Mouse (Mus musculus): ENCODE measurements around the gene Ndn. TPM values are rescaled to one million over a fixed set of nuclear protein-coding genes. Genes with fewer than 3 reads are reported as not detected.
A peak's percentile ranks its signal among the peaks of the same experiment; 100 is the strongest.

Ndn gene
- polyA plus RNA-seq, 2 experiments, result 2.2 to 4.2 TPM

DNA sequence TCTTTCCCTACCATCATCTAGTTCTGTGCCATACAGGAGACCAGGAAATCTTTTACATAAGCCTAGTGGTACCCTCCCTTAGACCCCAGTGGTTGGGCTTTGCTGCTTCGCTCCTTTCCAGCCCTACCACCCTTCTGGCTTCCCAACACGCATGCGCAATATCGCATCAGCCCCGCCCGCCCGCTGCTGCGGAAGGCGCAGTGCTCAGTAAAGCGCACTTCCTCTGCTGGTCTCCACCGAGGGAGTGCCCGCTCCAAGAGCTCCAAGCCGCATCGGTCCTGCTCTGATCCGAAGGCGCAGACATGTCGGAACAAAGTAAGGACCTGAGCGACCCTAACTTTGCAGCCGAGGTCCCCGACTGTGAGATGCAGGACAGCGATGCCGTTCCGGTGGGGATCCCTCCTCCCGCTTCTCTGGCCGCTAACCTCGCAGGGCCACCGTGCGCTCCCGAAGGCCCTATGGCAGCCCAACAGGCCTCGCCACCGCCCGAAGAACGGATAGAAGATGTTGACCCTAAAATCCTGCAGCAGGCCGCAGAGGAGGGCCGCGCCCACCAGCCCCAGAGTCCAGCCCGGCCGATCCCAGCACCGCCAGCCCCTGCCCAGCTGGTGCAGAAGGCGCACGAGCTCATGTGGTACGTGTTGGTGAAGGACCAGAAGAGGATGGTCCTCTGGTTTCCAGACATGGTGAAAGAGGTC lies 1.9 kb downstream of the Ndn start:
- TF ChIP-seq CTCF (IDR thresholded peaks at IDR 0.05; ENCODE audit: low read depth) (no peak), EP300 (IDR thresholded peaks at IDR 0.05; ENCODE audit: low read depth) (no peak)
- no peak overlapping the region for H3K9ac ChIP-seq (replicated peaks)
- DNase-seq (ENCODE audit: low read depth in 3 of 3, low spot score in 3 of 3), result no peak
- peak overlapping the region; percentile 18 to 49; a peak in 3 of 4 replicates for H3K4me3 ChIP-seq (ENCODE audit: insufficient read depth in 1 of 2, low read depth in 2 of 2, low read length in 2 of 2)
- peak overlapping the region; percentile 32; the same call in 1 of the 2 replicates for H3K4me2 ChIP-seq (ENCODE audit: low read depth)
- H3K4me1 ChIP-seq (replicated peaks; ENCODE audit: control insufficient read depth in 2 of 2, insufficient read depth in 2 of 2, low read length in 1 of 2), result no peaks in the 10 kb centered on the region
- ATAC-seq (ENCODE audit: insufficient read depth), result no peak
- H3K36me3 ChIP-seq (replicated peaks; ENCODE audit: control insufficient read depth, insufficient read depth, low read depth), result no peaks in the 10 kb centered on the region
- WGBS (ENCODE audit: insufficient replicate concordance), result 12% methylated on average over 42 of the region's 42 CpGs
- no peak overlapping the region for H3K27ac ChIP-seq
- no peaks in the 10 kb centered on the region for H3K27me3 ChIP-seq (ENCODE audit: control insufficient read depth, insufficient read depth, low read length)
- no peaks in the 10 kb centered on the region for H3K9me3 ChIP-seq (ENCODE audit: control insufficient read depth, low read length)

DNA sequence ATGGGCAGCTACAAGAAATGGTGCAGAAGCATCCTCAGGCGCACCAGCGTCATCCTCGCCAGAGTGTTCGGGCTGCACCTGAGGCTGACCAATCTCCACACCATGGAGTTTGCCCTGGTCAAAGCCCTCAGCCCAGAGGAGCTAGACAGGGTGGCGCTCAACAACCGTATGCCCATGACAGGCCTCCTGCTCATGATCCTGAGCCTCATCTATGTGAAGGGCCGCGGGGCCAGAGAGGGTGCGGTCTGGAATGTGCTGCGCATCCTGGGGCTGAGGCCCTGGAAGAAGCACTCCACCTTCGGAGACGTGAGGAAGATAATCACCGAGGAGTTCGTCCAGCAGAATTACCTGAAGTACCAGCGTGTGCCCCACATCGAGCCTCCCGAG lies 2.4 kb downstream of the Ndn start:
- WGBS (ENCODE audit: insufficient replicate concordance), result 32% methylated on average over 17 of the region's 17 CpGs
- no peak overlapping the region for H3K9ac ChIP-seq (replicated peaks)
- no peaks in the 10 kb centered on the region for H3K4me1 ChIP-seq (replicated peaks; ENCODE audit: control insufficient read depth in 2 of 2, insufficient read depth in 2 of 2, low read length in 1 of 2)
- no peaks in the 10 kb centered on the region for H3K9me3 ChIP-seq (ENCODE audit: control insufficient read depth, low read length)
- no peaks in the 10 kb centered on the region for H3K27me3 ChIP-seq (ENCODE audit: control insufficient read depth, insufficient read depth, low read length)
- H3K4me2 ChIP-seq (ENCODE audit: low read depth), result peak overlapping the region; percentile 32; the same call in 1 of the 2 replicates
- TF ChIP-seq CTCF (IDR thresholded peaks at IDR 0.05; ENCODE audit: low read depth) (no peak), EP300 (IDR thresholded peaks at IDR 0.05; ENCODE audit: low read depth) (no peak)
- DNase-seq (ENCODE audit: low read depth in 3 of 3, low spot score in 3 of 3) (no peak), ATAC-seq (ENCODE audit: insufficient read depth) (no peak)
- H3K4me3 ChIP-seq (ENCODE audit: insufficient read depth in 1 of 2, low read depth in 2 of 2, low read length in 2 of 2), result peak overlapping the region in 1 of 2 experiments; percentile 49; a peak in 1 of 4 replicates
- no peaks in the 10 kb centered on the region for H3K36me3 ChIP-seq (replicated peaks; ENCODE audit: control insufficient read depth, insufficient read depth, low read depth)
- no peak overlapping the region for H3K27ac ChIP-seq

DNA sequence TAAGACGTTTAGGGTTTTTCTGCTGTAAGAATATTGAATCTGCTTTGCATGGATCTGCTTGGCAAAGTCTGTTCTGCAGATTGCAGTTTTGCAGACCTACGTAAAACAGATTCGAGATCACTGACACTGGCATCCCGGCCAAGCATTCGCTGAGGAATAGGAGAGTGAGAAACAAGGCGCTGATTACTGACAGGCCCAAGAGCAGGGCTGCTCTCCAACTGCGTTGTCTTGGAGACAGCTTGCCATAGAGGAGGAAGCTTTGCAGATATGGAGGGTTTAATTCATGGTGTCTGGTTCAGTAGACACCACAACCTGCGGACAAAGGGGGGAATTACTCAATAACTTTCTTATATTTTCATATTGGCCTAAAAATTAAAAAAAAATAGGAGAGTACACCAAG lies 4.9 kb downstream of the Ndn start:
- DNase-seq (ENCODE audit: low read depth in 3 of 3, low spot score in 3 of 3), result no peak
- Histone ChIP-seq H3K27me3 (ENCODE audit: control insufficient read depth, insufficient read depth, low read length) (no peaks in the 10 kb centered on the region), H3K36me3 (replicated peaks; ENCODE audit: control insufficient read depth, insufficient read depth, low read depth) (no peaks in the 10 kb centered on the region), H3K4me3 (ENCODE audit: insufficient read depth in 1 of 2, low read depth in 2 of 2, low read length in 2 of 2) (no peak overlapping the region), H3K9me3 (ENCODE audit: control insufficient read depth, low read length) (no peaks in the 10 kb centered on the region), H3K4me2 (ENCODE audit: low read depth) (no peak overlapping the region), H3K27ac (no peak overlapping the region), H3K9ac (replicated peaks) (no peak overlapping the region), H3K4me1 (replicated peaks; ENCODE audit: control insufficient read depth in 2 of 2, insufficient read depth in 2 of 2, low read length in 1 of 2) (no peaks in the 10 kb centered on the region)
- 42% methylated on average over 8 of the region's 8 CpGs for WGBS (ENCODE audit: insufficient replicate concordance)
- ATAC-seq (ENCODE audit: insufficient read depth), result no peak
- no peak for TF ChIP-seq CTCF (IDR thresholded peaks at IDR 0.05; ENCODE audit: low read depth)
- no peak for TF ChIP-seq EP300 (IDR thresholded peaks at IDR 0.05; ENCODE audit: low read depth)

DNA sequence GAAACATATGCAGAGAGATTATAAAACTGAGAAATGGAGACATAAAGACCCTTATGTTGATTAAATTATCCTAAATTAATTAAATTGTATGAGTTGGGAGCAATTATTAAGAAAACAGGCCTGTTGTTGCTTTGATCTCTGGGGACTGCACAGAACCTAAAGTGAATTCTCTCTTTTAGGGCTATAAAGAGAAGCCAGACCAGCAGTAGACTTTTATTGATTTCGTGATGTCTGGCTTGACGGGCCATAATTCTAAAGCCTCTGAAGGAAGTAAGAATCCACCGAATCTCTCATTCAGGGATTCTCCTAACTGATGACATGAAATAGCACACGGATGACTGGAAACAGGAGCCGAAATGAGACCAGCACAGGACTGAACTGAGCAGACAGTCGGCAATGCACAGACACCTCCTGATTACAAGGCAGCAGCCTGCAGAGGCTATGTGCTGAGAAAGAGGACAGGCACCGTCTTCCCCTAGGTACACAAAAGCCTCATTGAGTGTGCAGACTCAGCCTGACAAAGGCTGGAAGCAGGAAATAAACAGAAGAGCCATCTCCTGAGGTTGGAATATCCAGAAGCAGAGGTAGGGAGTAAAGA lies 18.8 kb downstream of the Ndn start:
- Histone ChIP-seq H3K4me1 (replicated peaks; ENCODE audit: control insufficient read depth in 2 of 2, insufficient read depth in 2 of 2, low read length in 1 of 2) (no peaks in the 10 kb centered on the region), H3K9me3 (ENCODE audit: control insufficient read depth, low read length) (no peaks in the 10 kb centered on the region), H3K27me3 (ENCODE audit: control insufficient read depth, insufficient read depth, low read length) (no peaks in the 10 kb centered on the region), H3K4me3 (ENCODE audit: insufficient read depth in 1 of 2, low read depth in 2 of 2, low read length in 2 of 2) (no peak overlapping the region), H3K9ac (replicated peaks) (no peak overlapping the region), H3K27ac (no peak overlapping the region), H3K4me2 (ENCODE audit: low read depth) (no peak overlapping the region), H3K36me3 (replicated peaks; ENCODE audit: control insufficient read depth, insufficient read depth, low read depth) (no peaks in the 10 kb centered on the region)
- no peak for TF ChIP-seq CTCF (IDR thresholded peaks at IDR 0.05; ENCODE audit: low read depth)
- TF ChIP-seq EP300 (IDR thresholded peaks at IDR 0.05; ENCODE audit: low read depth), result no peak
- no peak for ATAC-seq (ENCODE audit: insufficient read depth)
- no peak for DNase-seq (ENCODE audit: low read depth in 3 of 3, low spot score in 3 of 3)
- WGBS (ENCODE audit: insufficient replicate concordance), result 51% methylated on average over 7 of the region's 7 CpGs

DNA sequence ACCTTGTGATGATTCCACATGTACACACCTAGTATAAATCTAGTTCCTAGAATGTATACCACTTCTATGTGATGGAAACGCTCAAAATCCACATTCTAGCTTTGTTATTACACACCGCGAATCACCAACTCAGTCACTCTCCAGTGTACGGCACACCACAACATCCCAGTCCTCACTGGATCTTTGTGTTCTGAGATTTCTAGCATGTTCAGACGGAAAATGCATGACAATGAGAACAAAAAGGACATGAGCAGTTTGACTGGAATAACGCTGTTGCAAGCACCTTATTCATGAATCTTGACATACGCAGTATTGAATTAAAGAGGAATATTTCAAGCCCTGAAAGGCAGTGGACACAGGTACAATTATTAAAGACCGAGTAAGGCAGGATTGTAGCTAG lies 20.4 kb downstream of the Ndn start:
- DNase-seq (ENCODE audit: low read depth in 3 of 3, low spot score in 3 of 3) (no peak), ATAC-seq (ENCODE audit: insufficient read depth) (no peak)
- no peak overlapping the region for H3K4me2 ChIP-seq (ENCODE audit: low read depth)
- TF ChIP-seq CTCF (IDR thresholded peaks at IDR 0.05; ENCODE audit: low read depth) (no peak), EP300 (IDR thresholded peaks at IDR 0.05; ENCODE audit: low read depth) (no peak)
- H3K27ac ChIP-seq, result no peak overlapping the region
- H3K4me1 ChIP-seq (replicated peaks; ENCODE audit: control insufficient read depth in 2 of 2, insufficient read depth in 2 of 2, low read length in 1 of 2), result no peaks in the 10 kb centered on the region
- no peak overlapping the region for H3K4me3 ChIP-seq (ENCODE audit: insufficient read depth in 1 of 2, low read depth in 2 of 2, low read length in 2 of 2)
- WGBS (ENCODE audit: insufficient replicate concordance), result 57% methylated on average over 8 of the region's 8 CpGs
- H3K9ac ChIP-seq (replicated peaks), result no peak overlapping the region
- no peaks in the 10 kb centered on the region for H3K36me3 ChIP-seq (replicated peaks; ENCODE audit: control insufficient read depth, insufficient read depth, low read depth)
- H3K9me3 ChIP-seq (ENCODE audit: control insufficient read depth, low read length), result no peaks in the 10 kb centered on the region
- no peaks in the 10 kb centered on the region for H3K27me3 ChIP-seq (ENCODE audit: control insufficient read depth, insufficient read depth, low read length)
